Mouse (Mus musculus) gastrocnemius, postnatal 36 days (tissue): ENCODE data around the gene 4930442H23Rik. TPM values are rescaled to one million over a fixed set of nuclear protein-coding genes. Genes with fewer than 3 reads are reported as not detected.

Experiments
- DNase-seq, 2 experiments: peaks; one replicate each; pipeline ENCODE4 v3.0.0; 2022
- intact Hi-C: fragments of 180-260 bp; cut with DNase I; formaldehyde crosslinking; loops from one replicate; pipeline ENCODE4 v1.15.1; 2025
- total RNA-seq, 2 experiments: library from RNA; stranded (reverse); gene quantifications; 2 replicates each; pipeline ENCODE4 v1.2.3; 2021

Gene 4930442H23Rik
- total RNA-seq, 2 experiments from 2014 or later: not detected

- intact Hi-C loops: loop anchor here (5.0 kb wide), 1 partner anchor 36 kb away; no protein-coding TSS in a partner anchor
Measured at GRCm38 (mm10) chr10:81136706-81137231, 46.9 kb downstream of the 4930442H23Rik start.

GRCm38 (mm10) chr10:81135831-81136705, 47.6 kb downstream of the 4930442H23Rik start:
- DNase-seq: peak; percentile 64 to 73
- intact Hi-C loops: loop anchor here (5.0 kb wide), 1 partner anchor 36 kb away; no protein-coding TSS in a partner anchor

More at GRCm38 (mm10) chr10:81136706-81137231, 46.9 kb downstream of the 4930442H23Rik start:
- DNase-seq: peak; percentile 76 to 79

GRCm38 (mm10) chr10:81134966-81135681, 48.5 kb downstream of the 4930442H23Rik start, which contains the start of gene Zbtb7a:
TSS of gene Zbtb7a (plus strand) at chr10:81135220.
- DNase-seq: no peak
- intact Hi-C loops: loop anchor here (5.0 kb wide), 1 partner anchor 37 kb away; no protein-coding TSS in a partner anchor

GRCm38 (mm10) chr10:81134181-81134587, 49.5 kb downstream of the 4930442H23Rik start:
- peak; percentile 58 to 70 for DNase-seq
- intact Hi-C loops: no loop called here

Other genes with a start within 250 kb of the 4930442H23Rik start
- under 1 TPM; 0.57 to 0.64 TPM for gene Gng7, start 168.9 kb downstream of the 4930442H23Rik start, total RNA-seq
- gene Diras1, start 158.2 kb downstream of the 4930442H23Rik start, total RNA-seq: under 1 TPM in 1 of 2 experiments, not detected in 1; 0.08 TPM
- 10 to 100 TPM; 11.7 to 12.0 TPM for gene Slc39a3, start 146.4 kb downstream of the 4930442H23Rik start, total RNA-seq
- 10 to 100 TPM; 86.2 to 89.5 TPM for gene Sgta, start 123.7 kb downstream of the 4930442H23Rik start, total RNA-seq
- gene Thop1, start 113.8 kb downstream of the 4930442H23Rik start, total RNA-seq: 10 to 100 TPM; 20.3 to 24.9 TPM
- under 1 TPM in 1 of 2 experiments, not detected in 1; 0.23 TPM for gene Creb3l3, start 85.0 kb downstream of the 4930442H23Rik start, total RNA-seq
- 100 to 1,000 TPM; 160 to 174 TPM for gene Map2k2, start 77.9 kb downstream of the 4930442H23Rik start, total RNA-seq
- gene Zbtb7a, start 48.6 kb downstream of the 4930442H23Rik start, total RNA-seq: 10 to 100 TPM; 22.4 to 27.8 TPM
- 10 to 100 TPM; 14.0 to 16.3 TPM for gene Pias4, start 15.9 kb downstream of the 4930442H23Rik start, total RNA-seq
- gene Eef2, start 7.2 kb downstream of the 4930442H23Rik start, total RNA-seq: 100 to 1,000 TPM; 880 to 957 TPM
- gene Dapk3, start 844 bp downstream of the 4930442H23Rik start, total RNA-seq: 10 to 100 TPM; 21.1 to 23.9 TPM
- 10 to 100 TPM; 44.9 to 76.8 TPM for gene Nmrk2, start 18.2 kb upstream of the 4930442H23Rik start, total RNA-seq
- not detected for gene Atcay, start 47.0 kb upstream of the 4930442H23Rik start, total RNA-seq
- gene Zfr2, start 49.3 kb upstream of the 4930442H23Rik start, total RNA-seq: 1 to 10 TPM; 1.9 TPM
- under 1 TPM in 1 of 2 experiments, not detected in 1; 0.22 TPM for gene Matk, start 69.1 kb upstream of the 4930442H23Rik start, total RNA-seq
- gene Mrpl54, start 83.1 kb upstream of the 4930442H23Rik start, total RNA-seq: 10 to 100 TPM; 90.6 to 91.0 TPM
- gene Apba3, start 83.1 kb upstream of the 4930442H23Rik start, total RNA-seq: 100 to 1,000 TPM in 1 of 2 experiments, 10 to 100 TPM in 1; 98.5 to 102 TPM
- gene Tjp3, start 107.7 kb upstream of the 4930442H23Rik start, total RNA-seq: not detected
- 10 to 100 TPM; 21.4 to 23.2 TPM for gene Pip5k1c, start 109.1 kb upstream of the 4930442H23Rik start, total RNA-seq
- gene Cactin, start 137.3 kb upstream of the 4930442H23Rik start, total RNA-seq: 10 to 100 TPM in 1 of 2 experiments, 1 to 10 TPM in 1; 7.6 to 10.2 TPM
- gene Tbxa2r, start 144.9 kb upstream of the 4930442H23Rik start, total RNA-seq: under 1 TPM; 0.87 to 0.99 TPM
- gene Gipc3, start 159.4 kb upstream of the 4930442H23Rik start, total RNA-seq: 1 to 10 TPM; 1.1 to 1.3 TPM
- gene Hmg20b, start 166.6 kb upstream of the 4930442H23Rik start, total RNA-seq: 10 to 100 TPM; 19.7 to 20.9 TPM
- 1 to 10 TPM; 2.2 to 2.6 TPM for gene Mfsd12, start 173.6 kb upstream of the 4930442H23Rik start, total RNA-seq
- gene 4930404N11Rik, start 182.0 kb upstream of the 4930442H23Rik start, total RNA-seq: under 1 TPM; 0.37 to 0.41 TPM
- 10 to 100 TPM; 14.2 to 15.9 TPM for gene Fzr1, start 194.7 kb upstream of the 4930442H23Rik start, total RNA-seq
- 10 to 100 TPM; 36.5 to 42.5 TPM for gene Dohh, start 200.6 kb upstream of the 4930442H23Rik start, total RNA-seq
- 1 to 10 TPM in 1 of 2 experiments, under 1 TPM in 1; 0.89 to 1.2 TPM for gene Gm48551, start 200.6 kb upstream of the 4930442H23Rik start, total RNA-seq
- gene Gm48552, start 205.2 kb upstream of the 4930442H23Rik start, total RNA-seq: under 1 TPM; 0.59 to 0.77 TPM
- under 1 TPM; 0.37 to 0.38 TPM for gene Smim24, start 209.2 kb upstream of the 4930442H23Rik start, total RNA-seq